Mouse (Mus musculus) hindbrain, embryonic 16.5 days (tissue): ENCODE results near the gene Ccm2. TPM values are rescaled to one million over a fixed set of nuclear protein-coding genes. Genes with fewer than 3 reads are reported as not detected.
A peak's percentile ranks its signal among the peaks of the same experiment; 100 is the strongest.
"Not testable (repeated sequence)": the region's sequence is repeated elsewhere in the genome, so short reads cannot be mapped to it uniquely, and the experiment has no call there.

Experiments
- ATAC-seq: fragments of 200-750 bp; cut with Nextera tagmentation; 2 replicates; pipeline ENCODE4 v1.8.0; 2017; ENCODE audit warnings: moderate TSS enrichment, moderate library complexity
- H3K27ac ChIP-seq: fragments of 300-500 bp; sonication (generic); 2 replicates; pipeline ENCODE4 v1.5.1; 2014; ENCODE audit warnings: low read depth, mild to moderate bottlenecking, control low read depth, low read length, moderate library complexity
- H3K27me3 ChIP-seq: fragments of 300-500 bp; sonication (generic); replicated peaks from 2 replicates; pipeline ENCODE4 v1.6.1; 2014; ENCODE audit warnings: low read length; ENCODE audit not compliant: control insufficient read depth, insufficient read depth
- H3K36me3 ChIP-seq: fragments of 300-500 bp; sonication (generic); 2 replicates; pipeline ENCODE4 v1.6.1; 2014; ENCODE audit warnings: mild to moderate bottlenecking, low read length, moderate library complexity, mixed read lengths; ENCODE audit not compliant: control insufficient read depth, insufficient read depth
- H3K4me1 ChIP-seq: fragments of 300-500 bp; sonication (generic); 2 replicates; pipeline ENCODE4 v1.6.1; 2014; ENCODE audit warnings: low read depth, low read length; ENCODE audit not compliant: control insufficient read depth, insufficient read depth
- H3K4me2 ChIP-seq: fragments of 300-500 bp; sonication (generic); 2 replicates; pipeline ENCODE4 v1.6.1; 2014; ENCODE audit warnings: mild to moderate bottlenecking, low read length, control low read depth, moderate library complexity
- H3K4me3 ChIP-seq: fragments of 300-500 bp; sonication (generic); 2 replicates; pipeline ENCODE4 v1.5.1; 2014; ENCODE audit warnings: mild to moderate bottlenecking, low read length, control low read depth, moderate library complexity
- H3K9ac ChIP-seq: fragments of 300-500 bp; sonication (generic); 2 replicates; pipeline ENCODE4 v1.6.1; 2014; ENCODE audit warnings: low read depth, mild to moderate bottlenecking, control low read depth, low read length, moderate library complexity
- H3K9me3 ChIP-seq: fragments of 300-500 bp; sonication (generic); 2 replicates; pipeline ENCODE4 v1.6.1; 2014; ENCODE audit warnings: mild to moderate bottlenecking, low read length, moderate library complexity; ENCODE audit not compliant: control insufficient read depth
- WGBS: fragments of 180-500 bp; shearing (Covaris S2); extraction: QIAGEN DNeasy Blood & Tissue Kit; methylation state at CpG from one replicate; pipeline ENCODE4 v1.1.7; 2014; 5-methylcytosine and 5-hydroxymethylcytosine counted together
- polyA plus RNA-seq: library from polyadenylated mRNA; unstranded; fragments of >200 nt; fragmentation: Nextera tagmentation; extraction: Ambion mirVana; gene quantifications from 2 replicates; pipeline ENCODE4 v1.2.1, GENCODE M21; 2015

Gene Ccm2
- polyA plus RNA-seq, 1 experiment from 2014 or later = 98.7 TPM

DNA sequence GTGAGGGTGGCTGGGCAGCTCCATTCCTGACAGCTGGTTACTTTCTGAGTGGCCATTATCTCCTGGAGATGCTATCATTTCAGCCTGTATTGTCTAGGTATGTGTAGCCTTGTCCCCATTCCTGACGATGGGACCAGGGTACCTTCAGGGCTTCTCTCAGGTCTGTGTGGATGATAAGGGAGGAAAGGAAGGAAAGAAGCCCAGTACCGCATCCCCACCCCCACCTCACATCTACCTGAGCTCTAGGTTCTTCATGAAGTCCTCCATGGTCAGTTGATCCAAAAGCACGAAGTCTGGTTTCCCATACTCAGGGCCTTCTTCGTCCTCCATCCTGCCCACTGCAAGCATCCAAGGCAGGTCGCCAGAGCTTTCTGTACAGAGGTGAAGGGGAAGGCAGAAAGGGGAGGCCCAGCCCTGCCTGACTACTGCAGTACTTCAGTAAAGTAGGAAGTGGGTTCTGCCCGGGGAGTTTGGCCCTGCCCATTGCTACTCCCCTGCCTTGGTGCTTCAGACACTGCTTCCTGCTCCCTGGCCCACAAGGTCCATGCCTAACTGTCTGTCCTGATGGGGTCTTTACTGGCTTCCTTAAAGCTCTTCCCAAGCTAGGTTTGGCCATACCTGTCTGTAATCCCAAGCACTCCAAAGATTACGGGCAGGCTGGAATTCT lies 26.0 kb upstream of the Ccm2 start, which contains the start of gene Myo1g:
Gene Myo1g, minus strand, starts transcription at position 459 of the 667 bp plus-strand sequence.
- no peak within 1 kb of the TSS for H3K4me3 ChIP-seq
- H3K4me1 ChIP-seq = no peaks in the 10 kb centered on the region
- no peak within 1 kb of the TSS for H3K4me2 ChIP-seq
- H3K9ac ChIP-seq = no peak within 1 kb of the TSS
- no peak for ATAC-seq
- no peak within 1 kb of the TSS for H3K27ac ChIP-seq
- 81% methylated on average over 7 of the region's 7 CpGs for WGBS
- H3K36me3 ChIP-seq = peaks cover 8% of the 10 kb centered on the region; the same call in 1 of the 2 replicates
- no peaks in the 10 kb centered on the region for H3K27me3 ChIP-seq
- H3K9me3 ChIP-seq = no peaks in the 10 kb centered on the region

DNA sequence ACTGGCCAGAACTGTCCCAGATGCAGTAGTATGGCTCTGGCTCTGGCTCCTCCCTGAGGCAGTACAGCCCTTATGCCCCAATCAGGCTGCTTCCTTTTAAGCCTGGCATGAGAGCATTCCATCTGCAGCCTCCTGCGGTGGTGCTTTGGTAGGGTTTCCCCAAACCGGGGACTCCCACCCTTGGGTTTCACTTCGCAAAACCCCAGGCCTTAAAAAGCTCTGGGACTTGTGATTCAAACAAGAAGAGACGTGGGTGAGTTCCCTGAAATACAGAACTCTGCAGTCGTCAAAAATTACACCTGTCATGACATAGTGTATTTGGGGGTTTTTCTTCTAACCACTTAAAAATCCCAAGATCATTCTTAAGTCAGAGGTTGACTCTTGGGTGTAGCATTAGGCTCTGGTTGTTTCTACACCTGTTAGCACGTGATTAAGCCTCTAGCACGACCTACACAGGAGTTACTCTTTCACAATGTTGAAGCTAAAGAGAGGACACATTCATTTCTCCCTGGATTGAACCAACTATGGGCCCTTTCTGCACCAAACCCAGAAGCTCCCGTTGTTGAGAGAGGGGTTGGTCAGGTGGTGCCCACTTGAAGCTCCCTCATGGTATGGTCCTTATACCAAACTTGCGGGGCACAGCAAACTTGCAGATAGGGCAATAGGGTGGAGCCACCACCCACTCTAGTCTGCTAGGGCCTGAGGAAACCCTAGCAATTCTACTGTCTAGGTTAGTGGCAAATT lies 23.7 kb upstream of the Ccm2 start:
- no peak overlapping the region for H3K4me3 ChIP-seq
- H3K4me2 ChIP-seq = no peak overlapping the region
- peaks cover 8% of the 10 kb centered on the region for H3K4me1 ChIP-seq
- no peaks in the 10 kb centered on the region for H3K27me3 ChIP-seq
- H3K9me3 ChIP-seq = no peaks in the 10 kb centered on the region
- no peak overlapping the region for H3K27ac ChIP-seq
- H3K36me3 ChIP-seq = peaks cover 15% of the 10 kb centered on the region
- ATAC-seq = no peak
- 77% methylated on average over 9 of the region's 9 CpGs for WGBS
- H3K9ac ChIP-seq = no peak overlapping the region

DNA sequence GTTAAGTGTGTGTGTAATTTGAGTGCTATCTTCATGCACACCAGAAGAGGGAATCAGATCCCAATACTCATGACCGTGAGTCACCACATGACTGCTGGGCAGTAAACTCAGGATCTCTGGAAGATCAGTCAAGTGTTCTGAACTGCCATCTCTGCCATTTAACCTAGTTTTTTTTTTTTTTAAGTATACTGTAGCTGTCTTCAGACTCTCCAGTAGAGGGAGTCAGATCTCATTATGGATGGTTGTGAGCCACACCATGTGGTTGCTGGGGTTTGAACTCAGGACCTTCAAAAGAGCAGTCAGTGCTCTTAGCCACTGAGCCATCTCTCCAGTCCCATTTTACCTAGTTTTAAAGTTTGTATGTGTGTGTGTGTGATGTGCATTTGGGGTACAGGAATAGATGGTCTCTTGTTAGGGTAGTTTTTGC lies 23.0 kb upstream of the Ccm2 start:
- no peak overlapping the region for H3K27ac ChIP-seq
- H3K36me3 ChIP-seq = peaks cover 15% of the 10 kb centered on the region
- no peak overlapping the region for H3K4me2 ChIP-seq
- no peaks in the 10 kb centered on the region for H3K27me3 ChIP-seq
- no peak overlapping the region for H3K4me3 ChIP-seq
- H3K4me1 ChIP-seq = peaks cover 10% of the 10 kb centered on the region
- 57% methylated on average over 1 of the region's 1 CpGs for WGBS
- no peaks in the 10 kb centered on the region for H3K9me3 ChIP-seq
- H3K9ac ChIP-seq = no peak overlapping the region
- no peak for ATAC-seq

DNA sequence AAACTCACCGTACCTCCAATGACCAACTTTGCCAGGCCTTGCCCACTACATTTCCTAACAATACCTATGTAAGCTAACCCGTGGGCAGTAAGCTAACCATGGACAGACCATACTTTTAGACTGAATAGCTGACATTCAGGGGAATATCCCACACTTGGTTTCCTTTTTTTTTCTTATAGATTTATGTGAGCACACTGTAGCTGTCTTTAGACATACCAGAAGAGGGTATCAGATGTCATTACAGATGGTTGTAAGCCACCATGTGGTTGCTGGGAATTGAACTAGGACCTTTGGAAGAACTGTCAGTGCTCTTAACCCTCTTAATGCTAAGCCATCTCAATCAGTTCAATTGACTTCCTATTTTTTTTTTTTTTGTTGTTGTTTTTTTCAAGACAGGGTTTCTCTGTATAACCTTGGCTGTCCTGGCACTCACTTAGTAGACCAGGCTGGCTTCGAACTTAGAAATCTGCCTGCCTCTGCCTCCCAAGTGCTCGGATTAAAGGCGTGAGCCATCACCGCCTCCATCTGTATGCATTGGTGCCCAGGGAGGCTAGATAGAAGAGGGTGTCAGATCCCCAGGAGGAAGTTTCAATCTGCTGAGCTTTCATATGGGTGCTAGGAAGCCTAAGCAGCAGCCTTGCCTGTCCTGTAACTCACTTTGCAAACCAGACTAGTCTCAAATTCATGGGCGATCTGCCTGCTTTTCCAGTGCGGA lies 22.4 kb upstream of the Ccm2 start:
- no peak for ATAC-seq
- no peak overlapping the region for H3K9ac ChIP-seq
- H3K36me3 ChIP-seq = peaks cover 15% of the 10 kb centered on the region
- H3K4me1 ChIP-seq = peaks cover 10% of the 10 kb centered on the region
- no peaks in the 10 kb centered on the region for H3K27me3 ChIP-seq
- no peak overlapping the region for H3K4me3 ChIP-seq
- H3K4me2 ChIP-seq = no peak overlapping the region
- WGBS = 86% methylated on average over 8 of the region's 8 CpGs
- no peak overlapping the region for H3K27ac ChIP-seq
- H3K9me3 ChIP-seq = no peaks in the 10 kb centered on the region

DNA sequence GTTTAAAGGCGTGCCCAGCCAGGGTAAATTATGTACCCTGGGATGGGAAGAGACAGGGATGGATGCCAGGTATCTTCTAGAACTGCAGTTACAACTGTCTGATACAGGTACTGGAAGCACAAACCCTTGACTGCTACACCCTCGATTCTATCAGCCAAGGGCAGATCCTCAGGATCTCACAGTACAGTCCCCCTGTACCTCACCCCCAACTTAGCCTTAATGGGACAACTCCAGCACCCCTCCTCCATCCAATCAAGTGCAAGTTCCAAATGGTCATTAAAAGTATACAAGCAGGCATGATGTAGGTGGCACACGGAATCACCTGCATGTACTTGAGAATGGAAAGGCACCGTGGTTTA lies 21.8 kb upstream of the Ccm2 start:
- Histone ChIP-seq H3K4me3 (no peak overlapping the region), H3K9me3 (no peaks in the 10 kb centered on the region), H3K4me1 (peaks cover 10% of the 10 kb centered on the region), H3K4me2 (no peak overlapping the region), H3K9ac (no peak overlapping the region), H3K36me3 (peaks cover 15% of the 10 kb centered on the region), H3K27me3 (no peaks in the 10 kb centered on the region), H3K27ac (no peak overlapping the region)
- 87% methylated on average over 4 of the region's 4 CpGs for WGBS
- ATAC-seq = no peak

DNA sequence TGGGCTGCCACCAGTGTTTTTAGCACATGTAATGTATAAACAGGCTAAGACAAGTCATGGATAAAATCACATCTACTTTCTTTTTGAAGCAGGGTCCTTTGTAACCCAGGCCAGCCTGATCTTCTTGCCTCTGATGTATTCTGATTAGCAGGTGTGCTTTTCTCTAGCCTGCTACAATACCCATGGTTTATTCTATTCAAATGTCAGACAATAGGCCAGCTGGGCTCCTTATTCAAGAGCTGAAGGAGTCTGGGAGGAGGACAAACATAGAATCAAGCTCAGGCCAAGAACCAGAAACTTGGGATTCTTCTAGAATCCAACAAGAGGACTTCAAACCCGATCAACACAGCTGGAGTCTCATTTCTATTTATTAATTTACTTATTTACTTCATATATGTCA lies 21.4 kb upstream of the Ccm2 start:
- H3K9me3 ChIP-seq = no peaks in the 10 kb centered on the region
- 60% methylated on average over 1 of the region's 1 CpGs for WGBS
- H3K36me3 ChIP-seq = peaks cover 15% of the 10 kb centered on the region
- ATAC-seq = no peak
- H3K4me2 ChIP-seq = no peak overlapping the region
- H3K4me3 ChIP-seq = no peak overlapping the region
- H3K9ac ChIP-seq = no peak overlapping the region
- peaks cover 10% of the 10 kb centered on the region for H3K4me1 ChIP-seq
- H3K27me3 ChIP-seq = no peaks in the 10 kb centered on the region
- no peak overlapping the region for H3K27ac ChIP-seq

DNA sequence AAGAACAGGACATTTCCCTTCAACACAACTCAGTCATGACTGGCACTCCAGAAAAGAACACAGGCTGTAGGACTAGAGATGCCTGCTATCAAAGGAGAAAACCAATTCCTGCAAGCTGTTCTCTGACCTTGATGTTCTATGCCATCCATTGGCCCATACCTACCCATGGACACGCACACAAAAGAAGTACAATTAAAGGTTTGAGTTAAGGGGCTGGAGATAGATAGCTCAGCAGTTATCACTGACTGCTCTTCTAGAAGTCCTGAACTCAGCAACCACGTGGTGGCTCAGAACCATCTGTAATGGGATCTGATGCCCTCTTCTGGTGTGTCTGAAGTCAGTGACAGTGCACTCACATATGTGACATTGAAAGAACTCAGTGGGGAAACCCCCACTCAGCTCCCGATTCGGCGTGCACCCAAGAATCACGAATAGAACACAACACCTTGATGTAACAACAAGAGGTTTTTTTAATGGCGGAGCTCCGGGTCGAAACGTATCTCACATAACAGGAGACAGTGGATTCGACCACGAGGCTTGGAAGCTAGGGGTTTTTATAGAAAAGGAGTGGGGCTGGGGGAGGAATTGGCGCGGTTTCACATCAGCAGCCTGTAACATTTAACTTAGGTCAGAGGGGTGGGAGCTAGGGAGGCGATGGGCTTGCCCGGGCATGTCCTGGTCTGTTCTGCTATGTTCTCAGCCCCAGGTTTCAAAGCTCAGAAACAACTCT lies 20.0 kb upstream of the Ccm2 start:
- H3K4me2 ChIP-seq = peak overlapping the region; percentile 98
- not testable (repeated sequence) for H3K27me3 ChIP-seq, ATAC-seq, H3K27ac ChIP-seq, H3K9ac ChIP-seq, H3K9me3 ChIP-seq, H3K4me3 ChIP-seq
- H3K36me3 ChIP-seq = peaks cover 15% of the 10 kb centered on the region
- WGBS = 76% methylated on average over 9 of the region's 16 CpGs
- H3K4me1 ChIP-seq = peaks cover 10% of the 10 kb centered on the region

DNA sequence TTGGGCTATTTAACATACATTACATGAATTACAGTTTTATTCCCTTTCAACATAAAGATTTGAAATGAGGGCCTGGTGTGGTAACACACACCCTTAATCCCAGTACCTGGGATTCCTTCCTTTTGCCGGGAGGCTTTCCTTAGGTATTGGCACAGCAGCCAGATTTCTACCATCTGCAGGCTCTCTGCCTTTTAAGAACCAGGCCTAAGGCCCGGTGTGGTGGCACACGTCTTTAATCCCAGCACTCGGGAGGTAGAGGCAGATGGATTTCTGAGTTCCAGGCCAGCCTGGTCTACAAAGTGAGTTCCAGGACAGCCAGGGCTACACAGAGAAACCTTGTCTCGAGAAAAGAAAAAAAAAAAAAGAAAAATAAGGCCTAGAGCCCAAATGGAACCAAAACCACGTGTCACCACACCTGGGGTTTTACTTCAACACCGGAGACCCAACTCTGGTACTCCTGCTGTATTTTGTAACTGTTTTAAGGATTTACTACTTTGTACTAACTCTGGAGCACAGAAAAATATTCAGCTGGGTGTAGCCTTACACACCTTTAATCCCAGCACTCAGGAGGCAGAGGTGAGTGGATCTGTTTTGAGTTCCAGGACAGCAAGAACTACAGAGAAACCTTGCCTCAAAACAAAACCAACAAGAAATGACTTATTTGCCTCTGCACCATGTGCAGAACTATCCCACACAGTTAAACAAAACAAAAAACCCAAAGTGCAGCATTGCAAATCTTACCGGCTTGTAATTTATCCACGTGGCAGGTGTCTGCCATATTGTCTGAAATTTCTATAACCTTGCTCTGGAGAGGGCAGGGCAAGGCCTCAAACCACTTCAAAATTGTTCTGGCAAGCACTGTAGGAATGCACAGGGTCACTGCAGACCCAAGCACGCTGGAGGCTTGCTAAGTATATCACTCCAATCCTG lies 19.2 kb upstream of the Ccm2 start:
- Histone ChIP-seq H3K4me2 (peak overlapping the region; percentile 98), H3K27me3 (no peaks in the 10 kb centered on the region), H3K4me3 (peak overlapping the region; percentile 60), H3K27ac (peak overlapping the region; percentile 77), H3K36me3 (peaks cover 15% of the 10 kb centered on the region), H3K9ac (peak overlapping the region; percentile 64), H3K9me3 (no peaks in the 10 kb centered on the region), H3K4me1 (peaks cover 10% of the 10 kb centered on the region)
- 23% methylated on average over 10 of the region's 10 CpGs for WGBS
- ATAC-seq = no peak
